Mouse (Mus musculus): ENCODE measurements around the gene Ephx1.
A peak's percentile ranks its signal among the peaks of the same experiment; 100 is the strongest.

DNA sequence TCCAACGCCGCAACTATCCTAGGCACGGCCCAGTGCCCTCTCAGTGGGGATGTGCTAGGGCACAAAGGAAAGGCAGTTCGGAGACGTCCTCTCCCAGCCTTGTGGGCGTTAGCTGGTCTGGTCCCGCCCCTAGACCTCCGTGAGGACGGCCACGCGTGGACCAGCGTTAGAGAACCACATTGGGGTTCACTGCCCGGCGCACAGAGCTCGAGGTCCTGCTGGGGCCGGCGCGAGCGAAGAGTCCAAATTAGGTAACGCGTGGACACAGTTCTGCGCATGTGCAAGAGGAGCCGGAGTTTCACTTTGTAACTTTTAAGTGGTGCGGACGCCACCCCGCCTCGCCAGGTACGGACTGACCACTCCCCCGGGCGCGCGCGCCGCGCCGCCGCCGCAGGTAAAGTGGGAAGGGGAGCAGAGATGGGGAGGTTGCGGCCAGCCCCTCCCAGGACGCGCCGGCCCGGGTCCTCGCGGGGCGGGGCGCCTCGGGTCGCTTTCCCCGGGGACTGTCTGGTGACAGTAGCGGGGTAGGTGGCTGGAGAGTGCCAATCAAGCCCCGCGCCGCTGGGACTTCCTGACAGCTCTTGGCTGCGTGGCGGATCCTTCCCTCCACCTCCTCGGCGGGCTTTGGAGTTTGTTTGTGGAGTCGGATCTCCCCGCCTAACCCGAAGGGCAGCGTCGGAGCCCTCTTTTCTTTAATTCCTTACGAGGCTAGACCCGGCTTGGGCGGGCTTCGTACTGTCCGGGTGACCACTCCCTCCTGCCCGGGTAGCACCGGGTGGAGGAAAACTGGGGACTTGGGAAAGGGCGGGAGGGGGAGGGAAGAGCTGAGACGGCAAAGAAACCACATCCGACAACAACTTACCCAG is 78.3 kb downstream of the Ephx1 start, which contains the start of gene Tmem63a:
- TF ChIP-seq CTCF (IDR thresholded peaks at IDR 0.05; ENCODE audit: borderline replicate concordance, insufficient read depth, low read length) (no peak), POLR2A (IDR thresholded peaks at IDR 0.05; ENCODE audit: low read depth, low read length) (peak; percentile 91)

Data from embryonic fibroblast, embryonic 13.5 days (primary cell).